Mouse (Mus musculus) lung, postnatal 0 days (tissue): Measurements from ENCODE around the gene Slc25a4. TPM values are rescaled to one million over a fixed set of nuclear protein-coding genes. Genes with fewer than 3 reads are reported as not detected.

ENCODE experiments used
- ATAC-seq: fragments of 200-750 bp; cut with Nextera tagmentation; 2 replicates; pipeline ENCODE4 v1.8.0; 2017; ENCODE audit warnings: moderate library complexity
- DNase-seq: peaks from one replicate; pipeline ENCODE4 v3.0.0-alpha.2; 2016; ENCODE audit warnings: low spot score
- H3K27ac ChIP-seq: fragments of 300-500 bp; sonication (generic); 2 replicates; pipeline ENCODE4 v1.5.1; 2014; ENCODE audit warnings: antibody characterized with exemption, mild to moderate bottlenecking, low read length, mixed read lengths
- H3K27me3 ChIP-seq: fragments of 300-500 bp; sonication (generic); replicated peaks from 2 replicates; pipeline ENCODE4 v1.6.1; 2014; ENCODE audit warnings: low read length, mixed read lengths; ENCODE audit not compliant: insufficient read depth
- H3K36me3 ChIP-seq: fragments of 300-500 bp; sonication (generic); 2 replicates; pipeline ENCODE4 v1.6.1; 2014; ENCODE audit warnings: low read length, mixed read lengths; ENCODE audit not compliant: insufficient read depth
- H3K4me1 ChIP-seq: fragments of 300-500 bp; sonication (generic); 2 replicates; pipeline ENCODE4 v1.6.1; 2014; ENCODE audit warnings: antibody characterized with exemption, low read depth, low read length, mixed read lengths; ENCODE audit not compliant: insufficient read depth
- H3K4me2 ChIP-seq: fragments of 300-500 bp; sonication (generic); replicated peaks from 2 replicates; pipeline ENCODE4 v1.6.1; 2014; ENCODE audit warnings: low read depth, mild to moderate bottlenecking, low read length, moderate library complexity, mixed read lengths
- H3K4me3 ChIP-seq: fragments of 300-500 bp; sonication (generic); 2 replicates; pipeline ENCODE4 v1.5.1; 2014; ENCODE audit warnings: low read depth, low read length
- H3K9ac ChIP-seq: fragments of 300-500 bp; sonication (generic); replicated peaks from 2 replicates; pipeline ENCODE4 v1.6.1; 2014; ENCODE audit warnings: low read depth, mild to moderate bottlenecking
- H3K9me3 ChIP-seq: fragments of 300-500 bp; sonication (generic); 2 replicates; pipeline ENCODE4 v1.6.1; 2016; ENCODE audit warnings: low read length, mixed read lengths
- CTCF ChIP-seq: IDR thresholded peaks from 2 replicates; pipeline ENCODE4 v1.5.1; 2016; ENCODE audit warnings: antibody characterized with exemption, mild to moderate bottlenecking
- EP300 ChIP-seq: IDR thresholded peaks from 2 replicates; pipeline ENCODE4 v1.6.1; 2016; ENCODE audit warnings: antibody characterized with exemption, mild to moderate bottlenecking, control low read depth
- WGBS: fragments of 180-500 bp; shearing (Covaris S2); extraction: QIAGEN DNeasy Blood & Tissue Kit; methylation state at CpG from one replicate; pipeline ENCODE4 v1.1.7; 2014; 5-methylcytosine and 5-hydroxymethylcytosine counted together
- microRNA-seq: library from miRNA; unstranded; fragments of <30 nt; microRNA quantifications from one replicate; pipeline ENCODE4, GENCODE M21; 2016
- polyA plus RNA-seq: library from polyadenylated mRNA; unstranded; fragments of >200 nt; fragmentation: Nextera tagmentation; extraction: Ambion mirVana; gene quantifications from 2 replicates; pipeline ENCODE4 v1.2.1, GENCODE M21; 2015

The Slc25a4 gene
- polyA plus RNA-seq, 1 experiment from 2014 or later, result 307 TPM

DNA sequence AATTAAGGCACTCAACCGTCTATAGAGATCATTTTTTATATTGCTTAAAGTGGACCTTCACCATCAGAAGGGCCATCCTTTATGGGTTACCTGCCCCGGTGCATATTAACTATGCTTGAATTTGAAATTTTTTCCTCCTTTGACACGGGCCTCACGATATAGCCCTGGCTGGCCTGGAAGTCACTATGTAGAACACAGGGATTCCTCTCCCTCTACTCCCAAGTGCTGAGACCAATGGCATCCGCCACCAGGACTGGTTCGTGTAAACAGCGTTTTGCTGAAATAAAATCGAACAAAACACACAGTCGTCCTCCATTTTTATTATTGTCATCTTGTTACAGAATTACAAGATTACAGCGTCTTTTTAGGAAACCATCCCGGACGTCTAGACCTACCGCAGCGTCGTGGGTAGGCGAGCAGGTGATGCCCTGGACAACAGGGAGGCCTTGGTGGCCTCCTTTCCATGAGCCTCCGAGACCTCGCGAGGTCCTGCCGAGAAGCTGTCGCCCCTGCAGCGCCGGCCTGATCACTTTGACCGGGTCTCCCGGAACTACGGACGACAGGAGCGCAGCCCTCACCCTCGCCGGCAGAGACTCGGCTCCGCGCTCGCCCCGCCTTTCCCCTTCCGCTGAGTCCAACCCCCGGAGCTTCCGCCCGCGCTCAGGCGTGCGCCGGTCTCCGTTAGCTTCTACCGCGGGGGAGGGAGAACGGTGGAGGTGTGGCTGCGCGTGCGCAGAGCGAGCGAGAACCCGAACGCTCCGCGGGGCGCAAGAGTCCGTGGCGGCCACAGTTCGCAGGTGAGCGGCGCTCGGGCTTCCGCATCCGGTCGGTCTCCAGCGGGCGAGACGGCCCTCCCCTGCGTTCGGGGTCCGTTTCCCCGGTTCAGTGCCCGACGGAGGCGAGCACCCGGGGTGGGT lies 47.9 kb downstream of the Slc25a4 start:
- ATAC-seq (peak; percentile 99), DNase-seq (peak; percentile 98)
- H3K9ac ChIP-seq, result peak overlapping the region; percentile 76
- H3K27me3 ChIP-seq, result no peaks in the 10 kb centered on the region
- TF ChIP-seq CTCF (no peak; the same call in 1 of the 2 replicates), EP300 (no peak)
- peak overlapping the region; percentile 81 for H3K4me2 ChIP-seq
- peaks cover 6% of the 10 kb centered on the region; the same call in 1 of the 2 replicates for H3K4me1 ChIP-seq
- 5% methylated on average over 36 of the region's 77 CpGs for WGBS
- H3K9me3 ChIP-seq, result no peaks in the 10 kb centered on the region
- no peaks in the 10 kb centered on the region for H3K36me3 ChIP-seq
- H3K4me3 ChIP-seq, result peak overlapping the region; percentile 79
- H3K27ac ChIP-seq, result peak overlapping the region; percentile 86

Small RNA genes lying within 50 kb of the gene (microRNA-seq; reads per million reads assigned to microRNA genes)
- not detected for gene Gm23812

Other genes starting within 250 kb of the Slc25a4 start
- 5.0 and 7.5 TPM in 2 replicates for gene 1700029J07Rik, start 236.0 kb downstream of the Slc25a4 start, polyA plus RNA-seq
- gene Ufsp2, start 235.8 kb downstream of the Slc25a4 start, polyA plus RNA-seq, result 64.9 and 69.3 TPM in 2 replicates
- gene Lrp2bp, start 212.0 kb downstream of the Slc25a4 start, polyA plus RNA-seq, result 0.76 and 0.91 TPM in 2 replicates
- gene Ankrd37, start 205.6 kb downstream of the Slc25a4 start, polyA plus RNA-seq, result 27.9 and 36.0 TPM in 2 replicates
- 25.8 and 29.5 TPM in 2 replicates for gene Cfap97, start 59.5 kb downstream of the Slc25a4 start, polyA plus RNA-seq
- gene Snx25, start 59.1 kb downstream of the Slc25a4 start, polyA plus RNA-seq, result 34.5 and 35.2 TPM in 2 replicates
- not detected in 2 replicates for gene Helt, start 83.4 kb upstream of the Slc25a4 start, polyA plus RNA-seq